Mouse (Mus musculus) spleen, adult 2 months (tissue): ENCODE measurements around the gene Ddn.

Experiments used
- CTCF ChIP-seq: fragments of 200-500 bp; IDR thresholded peaks from 2 replicates; pipeline ENCODE4 v1.5.1; 2011; ENCODE audit warnings: mild to moderate bottlenecking, inconsistent platforms; ENCODE audit not compliant: insufficient read depth, insufficient read length, insufficient replicate concordance; ENCODE audit errors: extremely low read depth
- POLR2A ChIP-seq: fragments of 200-500 bp; IDR thresholded peaks from 2 replicates; pipeline ENCODE4 v1.6.1; 2011; ENCODE audit warnings: low read depth, low read length, inconsistent platforms

- no peak for TF ChIP-seq CTCF
- no peak for TF ChIP-seq POLR2A
These were observed at the start of gene Ddn for GRCm38 (mm10) chr15:98809390-98809789.
